Mouse (Mus musculus): ENCODE results near the gene Trip4.

DNA sequence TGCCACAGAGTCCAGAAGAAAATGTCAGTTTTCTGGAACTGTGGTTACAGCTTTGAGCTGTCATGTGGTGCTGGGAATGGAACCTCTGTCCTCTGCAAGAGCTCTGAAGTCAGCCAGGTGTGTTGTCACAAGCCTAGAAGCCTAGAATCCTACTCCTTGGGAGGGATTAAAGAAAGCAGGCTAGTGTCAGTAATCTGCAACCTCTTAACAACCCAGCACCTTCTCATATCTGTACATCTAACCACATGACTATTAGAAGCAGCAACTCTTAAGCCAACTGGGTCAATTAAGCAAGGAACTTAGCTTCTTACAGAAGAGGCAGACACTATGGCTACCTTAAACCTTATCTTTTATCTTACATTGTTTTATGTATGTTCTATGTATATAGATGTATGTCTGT is 71.7 kb downstream of the Trip4 start:
- TF ChIP-seq CTCF (IDR thresholded peaks at IDR 0.05; ENCODE audit: insufficient read depth, low read depth, low read length) (no peak), POLR2A (IDR thresholded peaks at IDR 0.05; ENCODE audit: insufficient read depth, low read depth, low read length) (no peak)

All from olfactory bulb, adult 2 months (tissue).